Mouse (Mus musculus): ENCODE results near the gene Fam19a3.

GRCm38 (mm10) chr3:104758406-104758805 lies 23.2 kb downstream of the Fam19a3 start:
- peak; percentile 89 for TF ChIP-seq CTCF (IDR thresholded peaks at IDR 0.05; ENCODE audit: low read depth, low read length)
- TF ChIP-seq POLR2A (IDR thresholded peaks at IDR 0.05; ENCODE audit: insufficient read depth, low read length): no peak
- TF ChIP-seq EP300 (IDR thresholded peaks at IDR 0.05; ENCODE audit: insufficient read depth, low read depth, low read length): no peak

Measured in ES-Bruce4 (cell line).